Mouse (Mus musculus) lung, postnatal 0 days (tissue): ENCODE measurements around the gene Tmc7.

ENCODE experiments used
- CTCF ChIP-seq: IDR thresholded peaks from 2 replicates; pipeline ENCODE4 v1.5.1; 2016; ENCODE audit warnings: antibody characterized with exemption, mild to moderate bottlenecking
- EP300 ChIP-seq: IDR thresholded peaks from 2 replicates; pipeline ENCODE4 v1.6.1; 2016; ENCODE audit warnings: antibody characterized with exemption, mild to moderate bottlenecking, control low read depth

- peak; percentile 99 for TF ChIP-seq CTCF
- no peak for TF ChIP-seq EP300
These were observed 65.8 kb downstream of the Tmc7 start for GRCm38 (mm10) chr7:118518687-118519086.
